Mouse (Mus musculus): ENCODE results near the gene Npas2.

GRCm38 (mm10) chr1:39251679-39252078, 58.1 kb downstream of the Npas2 start:
- TF ChIP-seq CTCF (IDR thresholded peaks at IDR 0.05; ENCODE audit: control insufficient read depth, insufficient read depth, low read length) (no peak), POLR2A (IDR thresholded peaks at IDR 0.05; ENCODE audit: borderline replicate concordance, control insufficient read depth, low read depth, low read length) (no peak)

Measured in bone marrow, adult 2 months (tissue).